Mouse (Mus musculus): Measurements from ENCODE around the gene Adk.

GRCm38 (mm10) chr14:21271472-21271871 lies 219.1 kb downstream of the Adk start:
- TF ChIP-seq CTCF (IDR thresholded peaks at IDR 0.05; ENCODE audit: low read depth, low read length), result no peak
- no peak for TF ChIP-seq POLR2A (IDR thresholded peaks at IDR 0.05; ENCODE audit: borderline replicate concordance, low read depth, low read length)

Data from bone marrow macrophage, adult 2 months (primary cell).